In genomic region chr17:27911371-27911770, GRCm38 (mm10) we compare ENCODE assay signal across 19 mouse cellular contexts. TPM values are rescaled to one million over a fixed set of nuclear protein-coding genes. Genes with fewer than 3 reads are reported as not detected.
A peak's percentile ranks its signal among the peaks of the same experiment; 100 is the strongest.
DNase-seq lines count a peak whose midpoint lies in the region; ATAC-seq and TF ChIP-seq lines count a peak whose summit lies in the region.
"Had no signal": no experiment of that assay in that cellular context is flagged by ENCODE, and none has a peak within 500 bp of the region (broad histone marks: within the 10 kb centered on the region; RNA-seq: fewer than 3 reads in every experiment).

No protein-coding gene starts in this region.

- peaks cover 44% of the 10 kb centered on the region for H3K4me1 ChIP-seq in hindbrain, embryonic 13.5 days (replicated peaks)
- H3K4me1 ChIP-seq in hindbrain, postnatal 0 days (ENCODE audit: insufficient read depth, low read length), result peaks cover 19% of the 10 kb centered on the region
- H3K4me1 ChIP-seq in lung, embryonic 14.5 days (ENCODE audit: insufficient read depth), result peaks cover 3% of the 10 kb centered on the region; the same call in 1 of the 2 replicates
- H3K4me1 ChIP-seq in brown adipose tissue, adult 24 weeks (ENCODE audit: control insufficient read depth, insufficient read depth, insufficient read length, low read length), result peaks cover 3% of the 10 kb centered on the region; the same call in 1 of the 2 replicates

- no peak for ATAC-seq in hindbrain, embryonic 13.5 days (ENCODE audit: low FRiP score)
- no peak for ATAC-seq in hindbrain, postnatal 0 days
- no peak for ATAC-seq in lung, embryonic 14.5 days (ENCODE audit: insufficient read depth)
- ATAC-seq: forebrain, embryonic 16.5 days; hindbrain, embryonic 16.5 days; midbrain, embryonic 15.5 days had no signal

- H3K4me2 ChIP-seq in hindbrain, embryonic 13.5 days, result peak overlapping the region; percentile 87
- no peak overlapping the region for H3K4me2 ChIP-seq in hindbrain, postnatal 0 days (ENCODE audit: low read depth, low read length)
- H3K4me2 ChIP-seq in lung, embryonic 14.5 days, result peak overlapping the region; percentile 72

- H3K27me3 ChIP-seq in hindbrain, embryonic 13.5 days, result no peaks in the 10 kb centered on the region
- no peaks in the 10 kb centered on the region for H3K27me3 ChIP-seq in hindbrain, postnatal 0 days (ENCODE audit: insufficient read depth, low read length)
- H3K27me3 ChIP-seq in lung, embryonic 14.5 days (ENCODE audit: insufficient read depth, low read length), result no peaks in the 10 kb centered on the region
- H3K27me3 ChIP-seq: heart, embryonic 12.5 days; midbrain, embryonic 15.5 days had no signal

- no peak for DNase-seq in hindbrain, postnatal 0 days (ENCODE audit: low spot score)
- no peak for DNase-seq in lung, embryonic 14.5 days
- no peak for DNase-seq in lung, postnatal 10 days
- peak; percentile 69 for DNase-seq in 416B (ENCODE audit: low read depth)
- DNase-seq in embryo, embryonic 11 days, result no peak
- DNase-seq: cerebellum, adult 9-10 months; gastrocnemius, postnatal 36 days; kidney, adult 8-10 months; kidney, postnatal 4 days; layer of hippocampus, adult 9-11 months; left cerebral cortex, postnatal 4 days; right cerebral cortex, postnatal 25 days had no signal

- TF ChIP-seq CTCF in hindbrain, postnatal 0 days (IDR thresholded peaks at IDR 0.05; ENCODE audit: low read depth), result no peak
- no peak for TF ChIP-seq CTCF in lung, embryonic 14.5 days (IDR thresholded peaks at IDR 0.05; ENCODE audit: low read depth)

- H3K36me3 ChIP-seq in hindbrain, embryonic 13.5 days, result peaks cover 7% of the 10 kb centered on the region; the same call in 1 of the 2 replicates
- H3K36me3 ChIP-seq in hindbrain, postnatal 0 days (ENCODE audit: insufficient read depth, low read length), result no peaks in the 10 kb centered on the region; the same call in 1 of the 2 replicates
- H3K36me3 ChIP-seq in lung, embryonic 14.5 days (ENCODE audit: insufficient read depth), result peaks cover 11% of the 10 kb centered on the region; the same call in 1 of the 2 replicates
- H3K36me3 ChIP-seq: heart, embryonic 12.5 days; midbrain, embryonic 15.5 days had no signal

- 0 out of 2 replicates have a peak overlapping the region, but pooled peaks have one; percentile 93 for H3K9ac ChIP-seq in hindbrain, embryonic 13.5 days
- no peak overlapping the region for H3K9ac ChIP-seq in hindbrain, postnatal 0 days (replicated peaks; ENCODE audit: low read length)
- H3K9ac ChIP-seq in lung, embryonic 14.5 days, result no peak overlapping the region
- H3K9ac ChIP-seq: heart, embryonic 12.5 days; midbrain, embryonic 15.5 days had no signal

- H3K4me3 ChIP-seq in hindbrain, embryonic 13.5 days, result no peak overlapping the region
- no peak overlapping the region for H3K4me3 ChIP-seq in hindbrain, postnatal 0 days (ENCODE audit: low read length)
- H3K4me3 ChIP-seq in lung, embryonic 14.5 days (ENCODE audit: low read depth, low read length), result no peak overlapping the region
- H3K4me3 ChIP-seq in brown adipose tissue, adult 24 weeks (ENCODE audit: insufficient read depth, low read depth, low read length), result 0 out of 2 replicates have a peak overlapping the region, but pooled peaks have one; percentile 13
- H3K4me3 ChIP-seq: heart, embryonic 12.5 days had no signal

- no peak overlapping the region for H3K27ac ChIP-seq in hindbrain, embryonic 13.5 days
- no peak overlapping the region for H3K27ac ChIP-seq in hindbrain, postnatal 0 days
- no peak overlapping the region for H3K27ac ChIP-seq in lung, embryonic 14.5 days (ENCODE audit: low read depth)
- H3K27ac ChIP-seq in brown adipose tissue, adult 24 weeks (replicated peaks; ENCODE audit: low read depth, low read length), result no peak overlapping the region; the same call in 1 of the 2 replicates
- H3K27ac ChIP-seq: left cerebral cortex, adult 2 months; midbrain, embryonic 15.5 days had no signal

- WGBS in hindbrain, embryonic 13.5 days, result 88% methylated on average over 7 of the region's 7 CpGs
- WGBS in hindbrain, postnatal 0 days, result 92% methylated on average over 7 of the region's 7 CpGs
- WGBS in lung, embryonic 14.5 days, result 92% methylated on average over 7 of the region's 7 CpGs

- no peaks in the 10 kb centered on the region for H3K9me3 ChIP-seq in hindbrain, embryonic 13.5 days
- H3K9me3 ChIP-seq in hindbrain, postnatal 0 days (ENCODE audit: low read length), result no peaks in the 10 kb centered on the region
- no peaks in the 10 kb centered on the region for H3K9me3 ChIP-seq in lung, embryonic 14.5 days (ENCODE audit: low read depth, low read length)
- H3K9me3 ChIP-seq: heart, embryonic 12.5 days; midbrain, embryonic 15.5 days had no signal

RNA-seq across cellular contexts. Expression of gene Taf11, which starts 1.7 kb away (rescaled TPM):
- 68.4 and 76.1 TPM in 2 replicates for polyA plus RNA-seq in hindbrain, embryonic 13.5 days (2015; fragmentation: Nextera tagmentation; extraction: Ambion mirVana)
- 7.7 and 15.3 TPM in 2 replicates for total RNA-seq in hindbrain, postnatal 0 days (2014; rRNA removed)
- 54.6 and 62.0 TPM in 2 replicates for polyA plus RNA-seq in hindbrain, postnatal 0 days (2015; fragmentation: Nextera tagmentation; extraction: Ambion mirVana)
- polyA plus RNA-seq in lung, embryonic 14.5 days (2014; fragmentation: Nextera tagmentation; extraction: Ambion mirVana), result 68.4 and 68.5 TPM in 2 replicates
- polyA plus RNA-seq in brown adipose tissue, adult 24 weeks (2012; ENCODE audit: insufficient read depth, insufficient read length, missing spikeins), result 22.7 and 28.8 TPM in 2 replicates

RNA-seq across cellular contexts. Expression of gene Anks1, which starts 2.3 kb away (rescaled TPM):
- polyA plus RNA-seq in hindbrain, embryonic 13.5 days (2015; fragmentation: Nextera tagmentation; extraction: Ambion mirVana), result 58.6 and 75.2 TPM in 2 replicates
- total RNA-seq in hindbrain, postnatal 0 days (2014; rRNA removed), result 102 and 114 TPM in 2 replicates
- 35.0 and 35.8 TPM in 2 replicates for polyA plus RNA-seq in hindbrain, postnatal 0 days (2015; fragmentation: Nextera tagmentation; extraction: Ambion mirVana)
- 18.7 and 19.4 TPM in 2 replicates for polyA plus RNA-seq in lung, embryonic 14.5 days (2014; fragmentation: Nextera tagmentation; extraction: Ambion mirVana)
- polyA plus RNA-seq in brown adipose tissue, adult 24 weeks (2012; ENCODE audit: insufficient read depth, insufficient read length, missing spikeins), result 14.0 and 18.0 TPM in 2 replicates

RNA-seq across cellular contexts. Expression of gene Uhrf1bp1, which starts 55.1 kb away (rescaled TPM):
- polyA plus RNA-seq in hindbrain, embryonic 13.5 days (2015; fragmentation: Nextera tagmentation; extraction: Ambion mirVana), result 5.6 and 6.7 TPM in 2 replicates
- 18.1 and 19.9 TPM in 2 replicates for total RNA-seq in hindbrain, postnatal 0 days (2014; rRNA removed)
- polyA plus RNA-seq in hindbrain, postnatal 0 days (2015; fragmentation: Nextera tagmentation; extraction: Ambion mirVana), result 3.4 and 3.6 TPM in 2 replicates
- polyA plus RNA-seq in lung, embryonic 14.5 days (2014; fragmentation: Nextera tagmentation; extraction: Ambion mirVana), result 7.1 and 8.0 TPM in 2 replicates
- polyA plus RNA-seq in brown adipose tissue, adult 24 weeks (2012; ENCODE audit: insufficient read depth, insufficient read length, missing spikeins), result 6.1 and 11.2 TPM in 2 replicates
